ENCODE assay signal across 20 mouse cellular contexts in the genomic region with DNA sequence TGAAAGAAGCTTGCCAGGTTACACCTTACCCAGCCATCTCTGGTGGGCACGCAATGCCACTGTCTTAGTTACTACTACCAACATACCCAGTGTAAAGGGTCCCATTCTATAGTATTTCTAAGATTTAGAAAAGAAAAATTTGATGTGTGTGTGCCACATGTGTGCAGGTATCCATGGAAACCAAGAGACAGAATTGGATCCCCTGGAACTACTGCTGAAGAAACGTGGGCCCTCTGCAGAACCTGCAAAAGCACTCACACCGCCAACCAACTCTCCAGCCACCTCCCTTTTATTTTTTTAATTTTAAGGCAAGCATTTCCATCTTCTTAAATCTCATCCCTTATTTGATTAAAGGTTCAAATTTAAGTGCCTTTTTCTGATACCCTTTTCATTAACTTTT.
"Had no signal": no experiment of that assay in that cellular context is flagged by ENCODE, and none has a peak within 500 bp of the region (broad histone marks: within the 10 kb centered on the region; RNA-seq: fewer than 3 reads in every experiment).

No protein-coding gene starts in this region.

- H3K4me1 ChIP-seq: lung, embryonic 15.5 days; midbrain, embryonic 10.5 days had no signal

- DNase-seq: liver, embryonic 13.5 days; liver, postnatal 0 days; lung, adult 2 months; lung, postnatal 14 days; lung, postnatal 4 days; retina, postnatal 1 day; right cerebral cortex, adult 18-20 months; right cerebral cortex, postnatal 25 days; right cerebral cortex, postnatal 4 days; thymus, adult 2 months; thymus, postnatal 25 days; thymus, postnatal 4 days had no signal

- H3K27me3 ChIP-seq: liver, embryonic 13.5 days; liver, embryonic 15.5 days; lung, embryonic 15.5 days; midbrain, embryonic 13.5 days; midbrain, embryonic 15.5 days; neural tube, embryonic 13.5 days; neural tube, embryonic 15.5 days had no signal

- H3K4me3 ChIP-seq: liver, embryonic 13.5 days; liver, embryonic 15.5 days; lung, embryonic 15.5 days; midbrain, embryonic 10.5 days; midbrain, embryonic 13.5 days; midbrain, embryonic 15.5 days; myocyte; neural tube, embryonic 13.5 days; neural tube, embryonic 15.5 days had no signal

- H3K27ac ChIP-seq: liver, embryonic 13.5 days; liver, embryonic 15.5 days; lung, embryonic 15.5 days; midbrain, embryonic 10.5 days; midbrain, embryonic 13.5 days; midbrain, embryonic 15.5 days; neural tube, embryonic 13.5 days; neural tube, embryonic 15.5 days had no signal
